Mouse (Mus musculus) layer of hippocampus, adult 9-11 months (tissue): ENCODE results near the gene Olfr1045.
"Not testable (repeated sequence)": the region's sequence is repeated elsewhere in the genome, so short reads cannot be mapped to it uniquely, and the experiment has no call there.

ENCODE experiments used
- DNase-seq: peaks from one replicate; pipeline ENCODE4 v3.0.0; 2022

The Olfr1045 gene

GRCm38 (mm10) chr2:86202909-86203308 is at the start of gene Olfr1045:
TSS of gene Olfr1045 (minus strand) at chr2:86203009.
- no peak for DNase-seq

- no peak for DNase-seq
Observed at GRCm38 (mm10) chr2:86240189-86240588, 37.4 kb upstream of the Olfr1045 start, which contains the start of gene Olfr1048. TSS of gene Olfr1048 (minus strand) at chr2:86240289.

- no peak for DNase-seq
Observed at GRCm38 (mm10) chr2:86231301-86231700, 28.5 kb upstream of the Olfr1045 start, which contains the start of gene Olfr1047. TSS of gene Olfr1047 (minus strand) at chr2:86231401.

GRCm38 (mm10) chr2:86219214-86219613 is 16.4 kb upstream of the Olfr1045 start, which contains the start of gene Olfr1046:
TSS of gene Olfr1046 (minus strand) at chr2:86219314.
- DNase-seq = no peak

GRCm38 (mm10) chr2:86195863-86196262 is 6.9 kb downstream of the Olfr1045 start:
- no peak for DNase-seq

GRCm38 (mm10) chr2:86185583-86185982 is 17.2 kb downstream of the Olfr1045 start, which contains the start of gene Olfr52:
TSS of gene Olfr52 (minus strand) at chr2:86185683.
- no peak for DNase-seq

- no peak for DNase-seq
Observed at GRCm38 (mm10) chr2:86179950-86180349, 22.9 kb downstream of the Olfr1045 start.

- no peak for DNase-seq
Observed at GRCm38 (mm10) chr2:86177720-86178119, 25.1 kb downstream of the Olfr1045 start, which contains the start of gene Olfr1044. TSS of gene Olfr1044 (minus strand) at chr2:86177820.

GRCm38 (mm10) chr2:86175422-86175821 is 27.4 kb downstream of the Olfr1045 start:
- DNase-seq = not testable (repeated sequence)

GRCm38 (mm10) chr2:86167422-86167821 is 35.4 kb downstream of the Olfr1045 start, which contains the start of gene Olfr1043:
TSS of gene Olfr1043 (minus strand) at chr2:86167522.
- no peak for DNase-seq

- no peak for DNase-seq
Observed at GRCm38 (mm10) chr2:86161738-86162137, 41.1 kb downstream of the Olfr1045 start, which contains the start of gene Olfr1042. TSS of gene Olfr1042 (minus strand) at chr2:86161838.

GRCm38 (mm10) chr2:86146632-86147031 is 56.2 kb downstream of the Olfr1045 start, which contains the start of gene Olfr1040:
TSS of gene Olfr1040 (minus strand) at chr2:86146732.
- no peak for DNase-seq
